Mouse (Mus musculus) ES-E14 (cell line): ENCODE measurements around the gene Zfp217. TPM values are rescaled to one million over a fixed set of nuclear protein-coding genes. Genes with fewer than 3 reads are reported as not detected.
"Not testable (repeated sequence)": the region's sequence is repeated elsewhere in the genome, so short reads cannot be mapped to it uniquely, and the experiment has no call there.

Source experiments
- DNase-seq: peaks from one replicate; pipeline ENCODE4 v3.0.0-alpha.2; 2013; ENCODE audit warnings: low read depth, low spot score
- H3K27ac ChIP-seq: 2 replicates; pipeline ENCODE4 v1.5.1; 2012; ENCODE audit warnings: low read depth, mild to moderate bottlenecking, low read length, moderate library complexity, mixed read lengths; ENCODE audit not compliant: poor library complexity, insufficient read depth, severe bottlenecking
- H3K36me3 ChIP-seq: 2 replicates; pipeline ENCODE4 v1.6.1; 2012; ENCODE audit warnings: mild to moderate bottlenecking, low read length, moderate library complexity, mixed read lengths; ENCODE audit not compliant: control insufficient read depth, poor library complexity, insufficient read depth, severe bottlenecking
- H3K4me1 ChIP-seq, 2 experiments: fragments of 150-350 bp in 1 of 2; sonication (generic) in 1 of 2; 2 replicates each; pipeline ENCODE4 v1.6.1; 2012; ENCODE audit warnings: low read length in 2 of 2, mild to moderate bottlenecking in 1 of 2, mixed read lengths in 1 of 2; ENCODE audit not compliant: control insufficient read depth in 2 of 2, insufficient read depth in 2 of 2, poor library complexity in 1 of 2
- H3K4me3 ChIP-seq, 2 experiments: fragments of 150-350 bp in 1 of 2; sonication (generic) in 1 of 2; 2 replicates each; pipeline ENCODE4 v1.5.1; 2012; ENCODE audit warnings: low read length in 2 of 2, low read depth in 1 of 2, mild to moderate bottlenecking in 1 of 2, mixed read lengths in 1 of 2; ENCODE audit not compliant: insufficient read depth in 1 of 2, poor library complexity in 1 of 2, severe bottlenecking in 1 of 2
- H3K9ac ChIP-seq: 2 replicates; pipeline ENCODE4 v1.6.1; 2012; ENCODE audit warnings: low read depth, mild to moderate bottlenecking, low read length, mixed read lengths; ENCODE audit not compliant: poor library complexity, insufficient read depth, severe bottlenecking
- H3K9me3 ChIP-seq: fragments of 150-350 bp; sonication (generic); 2 replicates; pipeline ENCODE4 v1.6.1; 2012; ENCODE audit warnings: low read depth, mild to moderate bottlenecking, low read length; ENCODE audit not compliant: control insufficient read depth, insufficient read depth
- CHD2 ChIP-seq: IDR thresholded peaks from 2 replicates; pipeline ENCODE4 v1.6.1; 2014; ENCODE audit warnings: mild to moderate bottlenecking, low read depth, low read length, inconsistent platforms
- HCFC1 ChIP-seq: IDR thresholded peaks from 2 replicates; pipeline ENCODE4 v1.6.1; 2012; ENCODE audit warnings: low read length, inconsistent platforms, borderline replicate concordance; ENCODE audit not compliant: insufficient read depth
- MAFK ChIP-seq: IDR thresholded peaks from 2 replicates; pipeline ENCODE4 v1.6.1; 2014; ENCODE audit warnings: mild to moderate bottlenecking, low read depth, low read length, inconsistent platforms; ENCODE audit not compliant: insufficient read depth
- ZC3H11A ChIP-seq: IDR thresholded peaks from 2 replicates; pipeline ENCODE4 v1.6.1; 2012; ENCODE audit warnings: low read depth, mild to moderate bottlenecking, inconsistent platforms, low read length, borderline replicate concordance
- ZNF384 ChIP-seq: IDR thresholded peaks from 2 replicates; pipeline ENCODE4 v1.6.1; 2012; ENCODE audit warnings: low read depth, low read length, inconsistent platforms
- in situ Hi-C, 2 experiments: fragments of 600-800 bp; cut with MboI; formaldehyde crosslinking; loops; one replicate each; pipeline ENCODE4 v1.15.1; 2025; ENCODE audit warnings: low sequenced_read_pairs in 2 of 2, inconsistent platforms in 1 of 2; ENCODE audit not compliant: unreplicated experiment in 2 of 2
- total RNA-seq: library from RNA; depleted of rRNA; stranded (reverse); fragments of 300-350 nt; gene quantifications from 2 replicates; pipeline ENCODE4 v1.2.3, GENCODE M21; 2012

The Zfp217 gene
- total RNA-seq, 1 experiment, result 23.2 TPM

DNA sequence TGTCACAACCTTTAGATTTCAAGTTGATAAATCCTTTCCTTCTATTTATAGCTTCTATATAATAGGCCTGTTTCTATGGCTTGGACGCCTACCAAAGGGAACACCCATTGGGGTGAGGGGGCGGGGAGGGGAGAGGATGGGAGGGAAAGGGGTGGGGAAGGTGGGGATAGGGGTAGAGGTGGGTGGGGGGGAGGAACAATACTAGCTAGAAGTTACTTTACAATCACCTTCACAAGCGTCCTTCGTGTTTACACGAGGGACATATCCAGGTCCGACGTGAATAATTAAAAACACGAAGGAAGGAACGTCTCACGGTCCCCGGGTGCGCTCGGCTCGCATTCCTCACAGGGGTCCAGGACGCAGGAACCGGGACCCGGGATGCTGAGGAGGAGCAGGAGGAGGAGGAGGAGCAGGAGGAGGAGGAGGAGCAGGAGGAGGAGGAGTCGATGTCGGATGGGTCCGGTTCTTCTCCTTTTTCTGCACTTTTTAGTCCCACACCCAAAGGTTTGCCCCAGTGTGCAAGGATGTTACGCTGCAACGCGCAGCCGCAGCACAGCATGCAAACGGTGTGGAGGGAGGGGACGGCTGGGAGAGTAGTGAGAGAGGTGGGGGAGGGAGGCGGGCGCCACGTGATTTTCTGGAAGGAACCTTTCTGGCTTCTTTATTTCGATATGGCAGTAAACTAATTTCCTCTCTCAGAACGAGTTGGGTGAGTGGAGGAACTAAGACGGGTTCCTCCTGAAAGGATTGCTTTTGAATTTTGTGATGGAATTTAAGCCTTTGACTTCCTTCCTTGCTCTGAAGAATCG lies 36.5 kb upstream of the Zfp217 start:
- Histone ChIP-seq H3K27ac (peak overlapping the region; percentile 94), H3K9ac (peak overlapping the region; percentile 71; the same call in 1 of the 2 replicates), H3K4me1 (peaks cover 0 to 15% of the 10 kb centered on the region in 2 experiments; a peak in 3 of 4 replicates), H3K9me3 (no peaks in the 10 kb centered on the region), H3K4me3 (peak overlapping the region; percentile 57 to 68), H3K36me3 (no peaks in the 10 kb centered on the region)
- TF ChIP-seq MAFK (no peak), ZC3H11A (no peak), HCFC1 (no peak), ZNF384 (no peak), CHD2 (no peak)
- in situ Hi-C loops, result no loop called here
- peak; percentile 90 for DNase-seq

DNA sequence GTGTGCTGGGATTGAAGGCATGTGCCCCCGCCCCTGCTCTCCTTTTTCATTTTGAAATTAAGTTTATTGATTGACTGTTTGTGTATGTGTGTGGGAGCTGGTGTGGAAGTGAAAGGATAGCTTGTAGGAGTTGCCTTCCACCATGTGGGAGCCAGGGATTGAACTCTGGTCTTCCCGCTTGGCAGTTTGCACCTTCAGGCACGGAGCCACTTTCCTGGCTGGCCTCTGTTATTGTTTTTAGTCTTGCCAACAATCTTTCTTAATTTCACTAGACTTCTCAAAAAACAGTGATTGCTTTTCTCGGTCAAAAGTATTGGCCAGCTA lies 35.9 kb upstream of the Zfp217 start:
- peak overlapping the region; percentile 50; the same call in 1 of the 2 replicates for H3K9ac ChIP-seq
- H3K27ac ChIP-seq, result peak overlapping the region; percentile 84

DNA sequence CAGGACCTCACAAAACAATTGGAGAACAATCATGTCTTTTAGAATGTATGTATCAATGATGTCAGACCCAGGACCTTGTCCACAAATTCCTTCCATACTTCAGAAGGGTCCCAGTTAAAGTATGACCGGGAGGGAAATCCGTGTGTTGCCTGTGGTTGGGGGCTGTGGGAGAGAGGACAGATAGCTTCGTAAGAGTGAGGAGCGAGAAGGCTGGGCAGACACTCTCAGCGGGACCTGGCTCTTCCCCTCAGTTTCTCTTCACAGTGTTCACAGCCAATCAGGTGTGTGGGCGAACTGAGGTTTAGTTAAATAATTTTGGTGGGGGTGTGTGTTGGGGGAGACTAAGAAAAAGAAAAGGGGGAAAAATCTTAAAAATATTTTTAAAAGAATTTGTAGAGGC lies 34.0 kb upstream of the Zfp217 start:
- in situ Hi-C loops, result no loop called here
- Histone ChIP-seq H3K4me1 (peaks cover 0 to 13% of the 10 kb centered on the region in 2 experiments; a peak in 3 of 4 replicates), H3K27ac (no peak overlapping the region), H3K4me3 (no peak overlapping the region), H3K36me3 (no peaks in the 10 kb centered on the region), H3K9me3 (no peaks in the 10 kb centered on the region), H3K9ac (peak overlapping the region; percentile 48; the same call in 1 of the 2 replicates)
- TF ChIP-seq ZNF384, result 0 out of 2 replicates have a peak, but pooled peaks have one; percentile 5
- TF ChIP-seq CHD2, result no peak
- TF ChIP-seq ZC3H11A, result no peak
- TF ChIP-seq HCFC1, result no peak
- TF ChIP-seq MAFK, result no peak
- no peak for DNase-seq

More for the DNA sequence above, 35.9 kb upstream of the Zfp217 start:
- Histone ChIP-seq H3K36me3 (no peaks in the 10 kb centered on the region), H3K4me3 (peak overlapping the region; percentile 20 to 41; a peak in 2 of 4 replicates), H3K9me3 (no peaks in the 10 kb centered on the region), H3K4me1 (peaks cover 0 to 15% of the 10 kb centered on the region in 2 experiments; a peak in 3 of 4 replicates)
- in situ Hi-C loops, result no loop called here
- TF ChIP-seq ZC3H11A, result no peak
- TF ChIP-seq CHD2, result no peak
- TF ChIP-seq MAFK, result no peak
- TF ChIP-seq ZNF384, result no peak
- TF ChIP-seq HCFC1, result no peak
- DNase-seq, result no peak

DNA sequence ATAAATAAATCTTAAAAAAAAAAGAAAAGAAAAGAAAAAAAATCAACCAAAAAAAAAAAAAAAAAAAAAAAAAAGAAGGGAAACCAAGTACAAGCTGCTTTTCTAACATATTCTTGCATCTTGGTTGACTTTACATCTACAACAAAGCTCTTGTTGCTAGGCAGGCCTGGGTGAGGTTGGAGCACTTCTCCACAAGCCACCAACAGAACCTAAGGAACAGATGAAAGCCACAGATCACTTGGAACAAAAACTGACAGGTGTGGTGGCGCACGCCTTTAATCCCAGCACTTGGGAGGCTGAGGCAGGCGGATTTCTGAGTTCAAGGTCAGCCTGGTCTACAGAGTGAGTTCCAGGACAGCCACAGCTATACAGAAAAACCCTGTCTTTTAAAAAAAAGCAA lies 32.9 kb upstream of the Zfp217 start:
- H3K36me3 ChIP-seq, H3K9me3 ChIP-seq, H3K27ac ChIP-seq, DNase-seq, H3K4me3 ChIP-seq, in situ Hi-C loops, H3K9ac ChIP-seq: not testable (repeated sequence)
- H3K4me1 ChIP-seq, result peaks cover 2 to 19% of the 10 kb centered on the region in 2 experiments; a peak in 3 of 4 replicates

DNA sequence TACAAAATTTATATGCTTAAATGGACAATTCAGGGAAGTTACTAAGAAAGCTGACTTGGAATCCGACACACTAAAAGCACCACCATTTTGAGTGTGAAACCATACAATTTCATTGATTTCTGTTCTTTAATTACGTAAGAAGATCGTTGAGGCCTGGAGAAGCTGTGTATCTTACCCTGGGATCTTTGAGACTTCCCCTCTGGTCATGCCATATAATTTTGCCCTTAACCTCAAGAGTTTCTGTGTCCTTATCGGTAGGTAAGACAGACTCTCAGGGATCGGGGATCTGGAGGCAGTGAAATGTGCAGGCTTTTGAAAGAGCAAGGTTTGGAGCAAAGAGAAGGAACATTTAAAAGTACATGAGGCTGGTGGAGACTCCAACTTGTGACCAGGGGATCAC lies 31.4 kb upstream of the Zfp217 start:
- no peaks in the 10 kb centered on the region for H3K9me3 ChIP-seq
- no peaks in the 10 kb centered on the region for H3K36me3 ChIP-seq

More for the DNA sequence above, 31.4 kb upstream of the Zfp217 start:
- no peak overlapping the region for H3K9ac ChIP-seq
- in situ Hi-C loops, result no loop called here
- TF ChIP-seq CHD2 (no peak), HCFC1 (no peak), MAFK (no peak), ZNF384 (no peak), ZC3H11A (no peak)
- peaks cover 12 to 25% of the 10 kb centered on the region in 2 experiments for H3K4me1 ChIP-seq
- no peak overlapping the region for H3K4me3 ChIP-seq
- DNase-seq, result no peak
- no peak overlapping the region for H3K27ac ChIP-seq
